Mouse (Mus musculus): ENCODE measurements at regions not wholly inside any gene's neighbourhood (a gene's known extent, or its start where the extent isn't known, plus 50 kb on each side); places are given as distances from the start of the nearest gene placed in this dataset.
A peak's percentile ranks its signal among the peaks of the same experiment; 100 is the strongest.

GRCm38 (mm10) chr15:18360256-18360655 lies 458.5 kb upstream of the Cdh10 start:
- peak; percentile 46 to 51 for DNase-seq

- DNase-seq: peak in 1 of 2 experiments; percentile 21
Measured at GRCm38 (mm10) chr15:18399724-18400123, 419.0 kb upstream of the Cdh10 start.

GRCm38 (mm10) chr15:18400257-18400846 lies 418.4 kb upstream of the Cdh10 start:
- DNase-seq: no peak

GRCm38 (mm10) chr15:18432705-18433104 lies 386.0 kb upstream of the Cdh10 start:
- no peak for DNase-seq

GRCm38 (mm10) chr15:18453801-18454200 lies 364.9 kb upstream of the Cdh10 start:
- DNase-seq: peak in 1 of 2 experiments; percentile 9

- peak; percentile 6 to 13 for DNase-seq
Measured at GRCm38 (mm10) chr15:18482385-18482784, 336.4 kb upstream of the Cdh10 start.

- no peak for DNase-seq
Measured at GRCm38 (mm10) chr15:18511606-18512005, 307.1 kb upstream of the Cdh10 start.

- DNase-seq: no peak
Measured at GRCm38 (mm10) chr15:18517701-18518100, 301.0 kb upstream of the Cdh10 start.

- DNase-seq: no peak
Measured at GRCm38 (mm10) chr15:18556457-18556856, 262.3 kb upstream of the Cdh10 start.

Data from cerebellum, postnatal 10 days (tissue).